ENCODE assay signal across 19 mouse cellular contexts in genomic region chr5:36252746-36253504, GRCm38 (mm10). TPM values are rescaled to one million over a fixed set of nuclear protein-coding genes. Genes with fewer than 3 reads are reported as not detected.
DNase-seq lines count a peak whose midpoint lies in the region; ATAC-seq and TF ChIP-seq lines count a peak whose summit lies in the region.
"Had no signal": no experiment of that assay in that cellular context is flagged by ENCODE, and none has a peak within 500 bp of the region (broad histone marks: within the 10 kb centered on the region; RNA-seq: fewer than 3 reads in every experiment).

No protein-coding gene starts in this region.

- H3K4me3 ChIP-seq in heart, embryonic 15.5 days: no peak overlapping the region
- H3K4me3 ChIP-seq in heart, embryonic 11.5 days (ENCODE audit: low read depth, low read length): no peak overlapping the region
- no peak overlapping the region for H3K4me3 ChIP-seq in intestine, postnatal 0 days (ENCODE audit: low read depth, low read length)
- no peak overlapping the region for H3K4me3 ChIP-seq in stomach, embryonic 15.5 days (replicated peaks)
- H3K4me3 ChIP-seq: embryonic facial prominence, embryonic 13.5 days; left cerebral cortex, adult 2 months; liver, embryonic 15.5 days; neural tube, embryonic 12.5 days had no signal

- TF ChIP-seq CTCF in intestine, postnatal 0 days (IDR thresholded peaks at IDR 0.05; ENCODE audit: low read depth): no peak

- H3K4me1 ChIP-seq in heart, embryonic 15.5 days (replicated peaks): peaks cover 24% of the 10 kb centered on the region
- peaks cover 8% of the 10 kb centered on the region; the same call in 1 of the 2 replicates for H3K4me1 ChIP-seq in heart, embryonic 11.5 days (ENCODE audit: control insufficient read depth, insufficient read depth, low read length)
- no peaks in the 10 kb centered on the region; the same call in 1 of the 2 replicates for H3K4me1 ChIP-seq in intestine, postnatal 0 days (replicated peaks; ENCODE audit: control insufficient read depth, insufficient read depth, low read length)
- peaks cover 17% of the 10 kb centered on the region for H3K4me1 ChIP-seq in stomach, embryonic 15.5 days
- H3K4me1 ChIP-seq: liver, embryonic 15.5 days; neural tube, embryonic 12.5 days had no signal

- H3K27ac ChIP-seq in heart, embryonic 15.5 days: peak overlapping the region; percentile 20
- no peak overlapping the region for H3K27ac ChIP-seq in heart, embryonic 11.5 days (ENCODE audit: low read depth, low read length)
- peak overlapping the region; percentile 35; the same call in 1 of the 2 replicates for H3K27ac ChIP-seq in intestine, postnatal 0 days (ENCODE audit: low read depth, low read length)
- peak overlapping the region; percentile 79 for H3K27ac ChIP-seq in stomach, embryonic 15.5 days
- H3K27ac ChIP-seq: embryonic facial prominence, embryonic 13.5 days; left cerebral cortex, adult 2 months; liver, embryonic 15.5 days; neural tube, embryonic 12.5 days had no signal

- no peak for ATAC-seq in heart, embryonic 15.5 days (replicated peaks; ENCODE audit: insufficient number of reproducible peaks, insufficient read depth, low FRiP score, low read depth)
- ATAC-seq in heart, embryonic 11.5 days (replicated peaks; ENCODE audit: insufficient number of reproducible peaks, low FRiP score, low TSS enrichment): no peak
- no peak for ATAC-seq in intestine, postnatal 0 days
- peak; percentile 17; the same call in 1 of the 2 replicates for ATAC-seq in stomach, embryonic 15.5 days (ENCODE audit: insufficient read depth, low FRiP score, low read depth)
- ATAC-seq: activated CD4-positive, CD25-positive, alpha-beta regulatory T cell, adult 4 months; forebrain, embryonic 16.5 days; inflammation-experienced regulatory T-cells, adult 6 months had no signal

- no peaks in the 10 kb centered on the region for H3K36me3 ChIP-seq in heart, embryonic 15.5 days
- H3K36me3 ChIP-seq in heart, embryonic 11.5 days (ENCODE audit: control insufficient read depth, insufficient read depth, low read length): no peaks in the 10 kb centered on the region
- H3K36me3 ChIP-seq in intestine, postnatal 0 days (ENCODE audit: control insufficient read depth, insufficient read depth): no peaks in the 10 kb centered on the region
- H3K36me3 ChIP-seq in stomach, embryonic 15.5 days: no peaks in the 10 kb centered on the region
- H3K36me3 ChIP-seq: embryonic facial prominence, embryonic 13.5 days; liver, embryonic 15.5 days; neural tube, embryonic 12.5 days had no signal

- no peak overlapping the region for H3K4me2 ChIP-seq in heart, embryonic 15.5 days
- no peak overlapping the region for H3K4me2 ChIP-seq in heart, embryonic 11.5 days
- H3K4me2 ChIP-seq in intestine, postnatal 0 days (replicated peaks; ENCODE audit: low read depth): no peak overlapping the region
- H3K4me2 ChIP-seq in stomach, embryonic 15.5 days: no peak overlapping the region
- H3K4me2 ChIP-seq: embryonic facial prominence, embryonic 13.5 days; liver, embryonic 15.5 days; neural tube, embryonic 12.5 days had no signal

- DNase-seq in kidney, postnatal 4 days: peak; percentile 55 to 62
- DNase-seq in kidney, adult 8-10 months: no peak
- DNase-seq in left cerebral cortex, adult 8-10 months (ENCODE audit: low spot score in 2 of 2): no peak
- no peak for DNase-seq in adrenal gland, postnatal 14 days
- DNase-seq: cerebellum, postnatal 14 days; midbrain, embryonic 14.5 days had no signal

- 69% methylated on average over 17 of the region's 17 CpGs for WGBS in heart, embryonic 15.5 days
- WGBS in heart, embryonic 11.5 days (ENCODE audit: insufficient replicate concordance): 86% methylated on average over 17 of the region's 17 CpGs
- 65% methylated on average over 17 of the region's 17 CpGs for WGBS in intestine, postnatal 0 days
- 50% methylated on average over 17 of the region's 17 CpGs for WGBS in stomach, embryonic 15.5 days

- H3K27me3 ChIP-seq in heart, embryonic 15.5 days: no peaks in the 10 kb centered on the region
- no peaks in the 10 kb centered on the region for H3K27me3 ChIP-seq in heart, embryonic 11.5 days (ENCODE audit: control insufficient read depth, insufficient read depth, low read length)
- H3K27me3 ChIP-seq in intestine, postnatal 0 days (replicated peaks; ENCODE audit: control insufficient read depth, insufficient read depth, low read length): no peaks in the 10 kb centered on the region
- no peaks in the 10 kb centered on the region for H3K27me3 ChIP-seq in stomach, embryonic 15.5 days (replicated peaks)
- H3K27me3 ChIP-seq: embryonic facial prominence, embryonic 13.5 days; liver, embryonic 15.5 days; neural tube, embryonic 12.5 days had no signal

- no peaks in the 10 kb centered on the region for H3K9me3 ChIP-seq in heart, embryonic 15.5 days (replicated peaks)
- H3K9me3 ChIP-seq in heart, embryonic 11.5 days (replicated peaks; ENCODE audit: control insufficient read depth, low read length): no peaks in the 10 kb centered on the region
- H3K9me3 ChIP-seq in intestine, postnatal 0 days (ENCODE audit: control insufficient read depth): no peaks in the 10 kb centered on the region
- H3K9me3 ChIP-seq in stomach, embryonic 15.5 days: no peaks in the 10 kb centered on the region
- H3K9me3 ChIP-seq: embryonic facial prominence, embryonic 13.5 days; liver, embryonic 15.5 days; neural tube, embryonic 12.5 days had no signal

- H3K9ac ChIP-seq in heart, embryonic 15.5 days: no peak overlapping the region
- no peak overlapping the region for H3K9ac ChIP-seq in heart, embryonic 11.5 days (ENCODE audit: low read depth, low read length)
- no peak overlapping the region for H3K9ac ChIP-seq in intestine, postnatal 0 days (ENCODE audit: low read depth, low read length)
- H3K9ac ChIP-seq in stomach, embryonic 15.5 days: no peak overlapping the region
- H3K9ac ChIP-seq: embryonic facial prominence, embryonic 13.5 days; liver, embryonic 15.5 days; neural tube, embryonic 12.5 days had no signal

RNA-seq across cellular contexts. Expression of gene Psapl1, which starts 49.1 kb away (rescaled TPM):
- polyA plus RNA-seq in heart, embryonic 15.5 days (2015; fragmentation: Nextera tagmentation; extraction: Ambion mirVana): 0.13 and 0.20 TPM in 2 replicates
- polyA plus RNA-seq in heart, embryonic 11.5 days (2014; fragmentation: Nextera tagmentation; extraction: Ambion mirVana): 0.21 TPM in 1 of 2 replicates, not detected in the other
- 0.39 and 2.2 TPM in 2 replicates for polyA plus RNA-seq in intestine, postnatal 0 days (2015; fragmentation: Nextera tagmentation; extraction: Ambion mirVana)
- 8.4 and 16.7 TPM in 2 replicates for polyA plus RNA-seq in stomach, embryonic 15.5 days (2015; fragmentation: Nextera tagmentation; extraction: Ambion mirVana)
- total RNA-seq in left cerebral cortex, adult 8-10 months (2022): not detected
- not detected in 2 replicates for total RNA-seq in adrenal gland, postnatal 14 days (2021)
- total RNA-seq: granulocyte monocyte progenitor cell, adult 5-6 weeks; left cerebral cortex, adult 2 months; MEL had no signal
- polyA plus RNA-seq: activated CD4-positive, CD25-positive, alpha-beta regulatory T cell, adult 4 months; inflammation-experienced regulatory T-cells, adult 6 months; midbrain, embryonic 14.5 days; neural tube, embryonic 12.5 days had no signal

Comparison
In these comparisons a context has a peak if more than half of its experiments do, and no peak if none do; other contexts are left out.
1. DNase-seq: peak in kidney, postnatal 4 days (2 of 2); none in kidney, adult 8-10 months (0 of 2), left cerebral cortex, adult 8-10 months (0 of 2) and adrenal gland, postnatal 14 days (single experiment).